Mouse (Mus musculus): ENCODE measurements around the gene Fsip1.

DNA sequence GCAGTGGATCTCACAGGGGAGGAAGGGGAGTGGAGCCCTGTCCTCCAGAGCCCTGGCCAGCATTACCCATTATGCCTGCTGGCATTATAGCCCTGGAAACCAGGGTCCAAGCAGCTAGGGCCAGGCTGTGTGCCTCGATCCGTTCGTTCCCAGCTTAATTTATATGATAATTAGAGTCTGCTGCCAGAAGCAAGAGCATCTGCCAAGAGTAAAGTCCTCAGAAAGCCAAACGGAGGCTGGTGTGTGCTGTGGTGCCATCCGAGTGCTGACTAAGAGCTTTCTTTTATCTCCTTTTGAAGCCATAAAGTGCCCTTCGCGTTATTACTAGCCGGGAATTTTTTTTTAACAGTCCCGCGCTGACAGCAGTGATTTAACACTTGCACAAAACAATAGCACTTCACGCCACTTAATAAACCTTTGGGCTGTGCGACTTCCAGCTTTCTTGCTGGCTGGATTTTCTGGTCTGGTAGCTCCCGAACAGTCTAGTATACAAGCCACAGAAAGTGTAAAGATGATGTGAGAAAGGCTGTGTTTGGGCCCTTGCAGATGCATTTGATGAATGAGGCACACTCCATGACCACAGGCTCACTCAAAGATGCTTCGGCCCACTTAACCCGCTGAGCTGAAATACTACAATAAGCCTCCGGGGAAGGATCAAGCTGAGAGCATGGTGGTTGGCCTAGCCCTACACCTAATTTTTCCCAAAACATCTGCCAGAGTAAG lies 52.9 kb downstream of the Fsip1 start:
- TF ChIP-seq CTCF (IDR thresholded peaks at IDR 0.05; ENCODE audit: borderline replicate concordance, insufficient read depth, low read length), result no peak
- TF ChIP-seq POLR2A (IDR thresholded peaks at IDR 0.05; ENCODE audit: low read depth, low read length), result no peak
